ENCODE assay signal across 13 mouse cellular contexts in genomic region chr2:60713857-60714256, GRCm38 (mm10). TPM values are rescaled to one million over a fixed set of nuclear protein-coding genes. Genes with fewer than 3 reads are reported as not detected.
DNase-seq lines count a peak whose midpoint lies in the region; ATAC-seq and TF ChIP-seq lines count a peak whose summit lies in the region.
"Had no signal": no experiment of that assay in that cellular context is flagged by ENCODE, and none has a peak within 500 bp of the region (broad histone marks: within the 10 kb centered on the region; RNA-seq: fewer than 3 reads in every experiment).

No protein-coding gene starts in this region.

- ATAC-seq in hindbrain, embryonic 11.5 days (ENCODE audit: low FRiP score): peak; percentile 67
- ATAC-seq in hindbrain, embryonic 13.5 days (ENCODE audit: low FRiP score): peak; percentile 77; the same call in 1 of the 2 replicates
- peak; percentile 79 for ATAC-seq in kidney, postnatal 0 days (replicated peaks; ENCODE audit: low FRiP score, low read depth)
- ATAC-seq in neural tube, embryonic 14.5 days (ENCODE audit: low read depth): peak; percentile 72; the same call in 1 of the 2 replicates

- H3K27ac ChIP-seq in hindbrain, embryonic 11.5 days (ENCODE audit: low read depth, low read length): no peak overlapping the region
- no peak overlapping the region for H3K27ac ChIP-seq in hindbrain, embryonic 10.5 days
- H3K27ac ChIP-seq in hindbrain, embryonic 13.5 days: peak overlapping the region; percentile 83
- H3K27ac ChIP-seq in kidney, postnatal 0 days: peak overlapping the region; percentile 60; the same call in 1 of the 2 replicates
- H3K27ac ChIP-seq in neural tube, embryonic 14.5 days (ENCODE audit: low read depth, low read length): no peak overlapping the region; the same call in 1 of the 2 replicates
- H3K27ac ChIP-seq: liver, embryonic 15.5 days had no signal

- 0 out of 2 replicates have a peak overlapping the region, but pooled peaks have one; percentile 6 for H3K4me2 ChIP-seq in hindbrain, embryonic 11.5 days (replicated peaks; ENCODE audit: low read depth, low read length)
- H3K4me2 ChIP-seq in hindbrain, embryonic 13.5 days: peak overlapping the region; percentile 28; the same call in 1 of the 2 replicates
- H3K4me2 ChIP-seq in kidney, postnatal 0 days (ENCODE audit: low read length): no peak overlapping the region
- no peak overlapping the region for H3K4me2 ChIP-seq in neural tube, embryonic 14.5 days (ENCODE audit: low read depth, low read length)
- H3K4me2 ChIP-seq: liver, embryonic 15.5 days had no signal

- no peaks in the 10 kb centered on the region for H3K9me3 ChIP-seq in hindbrain, embryonic 11.5 days (ENCODE audit: control insufficient read depth, low read length)
- no peaks in the 10 kb centered on the region for H3K9me3 ChIP-seq in hindbrain, embryonic 10.5 days
- H3K9me3 ChIP-seq in hindbrain, embryonic 13.5 days: no peaks in the 10 kb centered on the region
- no peaks in the 10 kb centered on the region for H3K9me3 ChIP-seq in kidney, postnatal 0 days (replicated peaks; ENCODE audit: low read length)
- no peaks in the 10 kb centered on the region for H3K9me3 ChIP-seq in neural tube, embryonic 14.5 days (ENCODE audit: control insufficient read depth, low read length)
- H3K9me3 ChIP-seq: liver, embryonic 15.5 days had no signal

- H3K4me3 ChIP-seq in hindbrain, embryonic 11.5 days (ENCODE audit: low read depth, low read length): no peak overlapping the region
- H3K4me3 ChIP-seq in hindbrain, embryonic 10.5 days: no peak overlapping the region
- H3K4me3 ChIP-seq in hindbrain, embryonic 13.5 days: no peak overlapping the region
- H3K4me3 ChIP-seq in kidney, postnatal 0 days (replicated peaks; ENCODE audit: low read depth, low read length): no peak overlapping the region
- no peak overlapping the region for H3K4me3 ChIP-seq in neural tube, embryonic 14.5 days (ENCODE audit: low read depth, low read length)
- H3K4me3 ChIP-seq: liver, embryonic 15.5 days had no signal

- H3K36me3 ChIP-seq in hindbrain, embryonic 11.5 days (ENCODE audit: control insufficient read depth, insufficient read depth, low read length): no peaks in the 10 kb centered on the region
- H3K36me3 ChIP-seq in hindbrain, embryonic 10.5 days: no peaks in the 10 kb centered on the region
- no peaks in the 10 kb centered on the region for H3K36me3 ChIP-seq in hindbrain, embryonic 13.5 days
- H3K36me3 ChIP-seq in kidney, postnatal 0 days (ENCODE audit: insufficient read depth, low read length): no peaks in the 10 kb centered on the region
- no peaks in the 10 kb centered on the region for H3K36me3 ChIP-seq in neural tube, embryonic 14.5 days (ENCODE audit: control insufficient read depth, insufficient read depth, low read length)
- H3K36me3 ChIP-seq: liver, embryonic 15.5 days had no signal

- no peak overlapping the region; the same call in 1 of the 2 replicates for H3K9ac ChIP-seq in hindbrain, embryonic 11.5 days (ENCODE audit: low read depth, low read length)
- H3K9ac ChIP-seq in hindbrain, embryonic 13.5 days: no peak overlapping the region
- no peak overlapping the region for H3K9ac ChIP-seq in kidney, postnatal 0 days (ENCODE audit: low read depth, low read length)
- no peak overlapping the region for H3K9ac ChIP-seq in neural tube, embryonic 14.5 days (replicated peaks; ENCODE audit: low read depth, low read length)
- H3K9ac ChIP-seq: liver, embryonic 15.5 days had no signal

- DNase-seq in hindbrain, embryonic 11.5 days (ENCODE audit: low spot score): peak; percentile 30
- no peak for DNase-seq in hindbrain, embryonic 10.5 days (ENCODE audit: low spot score)
- DNase-seq in kidney, postnatal 0 days (ENCODE audit: low spot score): peak; percentile 59
- DNase-seq in right cerebral cortex, postnatal 36 days (ENCODE audit: low spot score in 2 of 2): no peak
- DNase-seq in thymus, postnatal 25 days: no peak
- no peak for DNase-seq in adrenal gland, adult 18-20 months (ENCODE audit: low spot score in 2 of 2)
- DNase-seq: B cell, adult 2 months; cerebellum, postnatal 14 days; heart, postnatal 14 days had no signal

- no peak for TF ChIP-seq CTCF in kidney, postnatal 0 days (IDR thresholded peaks at IDR 0.05; ENCODE audit: low read depth)

- no peaks in the 10 kb centered on the region for H3K4me1 ChIP-seq in hindbrain, embryonic 11.5 days (replicated peaks; ENCODE audit: control insufficient read depth, insufficient read depth, low read length)
- peaks cover 38% of the 10 kb centered on the region for H3K4me1 ChIP-seq in hindbrain, embryonic 10.5 days (replicated peaks)
- H3K4me1 ChIP-seq in hindbrain, embryonic 13.5 days (replicated peaks): peaks cover 32% of the 10 kb centered on the region
- H3K4me1 ChIP-seq in kidney, postnatal 0 days (replicated peaks; ENCODE audit: insufficient read depth, low read length): peaks cover 19% of the 10 kb centered on the region; the same call in 1 of the 2 replicates
- peaks cover 17% of the 10 kb centered on the region for H3K4me1 ChIP-seq in neural tube, embryonic 14.5 days (ENCODE audit: control insufficient read depth, insufficient read depth, low read length)
- H3K4me1 ChIP-seq: liver, embryonic 15.5 days had no signal

- 35% methylated on average over 8 of the region's 8 CpGs for WGBS in hindbrain, embryonic 11.5 days
- 53% methylated on average over 8 of the region's 8 CpGs for WGBS in hindbrain, embryonic 10.5 days
- WGBS in hindbrain, embryonic 13.5 days: 25% methylated on average over 8 of the region's 8 CpGs
- 39% methylated on average over 8 of the region's 8 CpGs for WGBS in kidney, postnatal 0 days
- WGBS in neural tube, embryonic 14.5 days: 17% methylated on average over 8 of the region's 8 CpGs

- no peaks in the 10 kb centered on the region for H3K27me3 ChIP-seq in hindbrain, embryonic 11.5 days (ENCODE audit: control insufficient read depth, insufficient read depth, low read length)
- H3K27me3 ChIP-seq in hindbrain, embryonic 10.5 days (ENCODE audit: insufficient read depth, poor library complexity, severe bottlenecking): 0 out of 2 replicates have a peak, but pooled peaks cover 6% of the 10 kb centered on the region
- H3K27me3 ChIP-seq in hindbrain, embryonic 13.5 days: no peaks in the 10 kb centered on the region
- H3K27me3 ChIP-seq in kidney, postnatal 0 days (ENCODE audit: insufficient read depth, low read length): no peaks in the 10 kb centered on the region
- no peaks in the 10 kb centered on the region for H3K27me3 ChIP-seq in neural tube, embryonic 14.5 days (ENCODE audit: control insufficient read depth, insufficient read depth, low read length)

RNA-seq across cellular contexts. Expression of gene Itgb6, which starts 8.6 kb away (rescaled TPM):
- polyA plus RNA-seq in hindbrain, embryonic 11.5 days (2014; fragmentation: Nextera tagmentation; extraction: Ambion mirVana): 0.45 and 0.71 TPM in 2 replicates
- 0.83 and 0.88 TPM in 2 replicates for polyA plus RNA-seq in hindbrain, embryonic 10.5 days (2016; fragmentation: Nextera tagmentation; extraction: Ambion mirVana)
- 0.05 and 0.19 TPM in 2 replicates for polyA plus RNA-seq in hindbrain, embryonic 13.5 days (2015; fragmentation: Nextera tagmentation; extraction: Ambion mirVana)
- polyA plus RNA-seq in kidney, postnatal 0 days (2015; fragmentation: Nextera tagmentation; extraction: Ambion mirVana): 28.8 and 29.1 TPM in 2 replicates
- 0.08 and 0.23 TPM in 2 replicates for polyA plus RNA-seq in neural tube, embryonic 14.5 days (2014; fragmentation: Nextera tagmentation; extraction: Ambion mirVana)
- under 1 TPM in 1 of 2 experiments, not detected in 1; 0.26 TPM for total RNA-seq in adrenal gland, adult 18-20 months (2021)
- total RNA-seq: left cerebral cortex, adult 18-20 months had no signal

Comparison
In these comparisons a context has a peak if more than half of its experiments do, and no peak if none do; other contexts are left out.
1. DNase-seq: peak in hindbrain, embryonic 11.5 days (single experiment) and kidney, postnatal 0 days (single experiment); none in hindbrain, embryonic 10.5 days (single experiment), right cerebral cortex, postnatal 36 days (0 of 2), thymus, postnatal 25 days (single experiment) and adrenal gland, adult 18-20 months (0 of 2).
2. H3K27ac ChIP-seq: peak in hindbrain, embryonic 13.5 days (single experiment) and kidney, postnatal 0 days (single experiment); none in hindbrain, embryonic 11.5 days (single experiment), hindbrain, embryonic 10.5 days (single experiment) and neural tube, embryonic 14.5 days (single experiment).
3. H3K4me2 ChIP-seq: peak in hindbrain, embryonic 11.5 days (single experiment) and hindbrain, embryonic 13.5 days (single experiment); none in kidney, postnatal 0 days (single experiment) and neural tube, embryonic 14.5 days (single experiment).
4. RNA of gene Itgb6, which starts 8.6 kb away (polyA plus RNA-seq): 28.8 to 29.1 TPM in kidney, postnatal 0 days; 0.83 to 0.88 TPM in hindbrain, embryonic 10.5 days, 0.45 to 0.71 TPM in hindbrain, embryonic 11.5 days, 0.05 to 0.19 TPM in hindbrain, embryonic 13.5 days and 0.08 to 0.23 TPM in neural tube, embryonic 14.5 days; every median in the first group is over 10 times any median in the second.
5. Peak in every context shown above with its lines, with median percentiles within 50 percentile points of each other: ATAC-seq.